Mouse (Mus musculus) forebrain, embryonic 15.5 days (tissue): Measurements from ENCODE around the gene Cyfip2. TPM values are rescaled to one million over a fixed set of nuclear protein-coding genes. Genes with fewer than 3 reads are reported as not detected.

ENCODE experiments used
- ATAC-seq: fragments of 200-750 bp; cut with Nextera tagmentation; replicated peaks from 2 replicates; pipeline ENCODE4 v1.8.0; 2017; ENCODE audit warnings: mild to moderate bottlenecking, moderate TSS enrichment, moderate library complexity
- H3K27ac ChIP-seq: fragments of 300-500 bp; sonication (generic); replicated peaks from 2 replicates; pipeline ENCODE4 v1.5.1; 2015; ENCODE audit warnings: mild to moderate bottlenecking, inconsistent platforms
- H3K27me3 ChIP-seq: fragments of 300-500 bp; sonication (generic); 2 replicates; pipeline ENCODE4 v1.6.1; 2015; ENCODE audit warnings: inconsistent platforms
- H3K36me3 ChIP-seq: fragments of 300-500 bp; sonication (generic); 2 replicates; pipeline ENCODE4 v1.6.1; 2015; ENCODE audit warnings: mild to moderate bottlenecking, inconsistent platforms
- H3K4me1 ChIP-seq: fragments of 300-500 bp; sonication (generic); 2 replicates; pipeline ENCODE4 v1.6.1; 2015; ENCODE audit warnings: inconsistent platforms
- H3K4me2 ChIP-seq: fragments of 300-500 bp; sonication (generic); replicated peaks from 2 replicates; pipeline ENCODE4 v1.6.1; 2015; ENCODE audit warnings: mild to moderate bottlenecking, inconsistent platforms
- H3K4me3 ChIP-seq: fragments of 300-500 bp; sonication (generic); 2 replicates; pipeline ENCODE4 v1.5.1; 2015; ENCODE audit warnings: mild to moderate bottlenecking, inconsistent platforms
- H3K9ac ChIP-seq: fragments of 300-500 bp; sonication (generic); replicated peaks from 2 replicates; pipeline ENCODE4 v1.6.1; 2015; ENCODE audit warnings: mild to moderate bottlenecking, inconsistent platforms
- H3K9me3 ChIP-seq: fragments of 300-500 bp; sonication (generic); 2 replicates; pipeline ENCODE4 v1.6.1; 2016; ENCODE audit warnings: inconsistent platforms
- WGBS: fragments of 180-500 bp; shearing (Covaris S2); methylation state at CpG from one replicate; pipeline ENCODE4 v1.1.7; 2015; ENCODE audit warnings: mixed read lengths; 5-methylcytosine and 5-hydroxymethylcytosine counted together
- polyA plus RNA-seq: library from polyadenylated mRNA; unstranded; fragments of >200 nt; fragmentation: Nextera tagmentation; extraction: Ambion mirVana; gene quantifications from 2 replicates; pipeline ENCODE4 v1.2.1, GENCODE M21; 2015

Cyfip2 gene
- polyA plus RNA-seq, 1 experiment from 2014 or later, result 74.8 TPM

GRCm38 (mm10) chr11:46288091-46288490, 24.6 kb downstream of the Cyfip2 start:
- no peak overlapping the region for H3K27ac ChIP-seq
- WGBS, result 87% methylated on average over 5 of the region's 5 CpGs
- peaks cover 59% of the 10 kb centered on the region for H3K36me3 ChIP-seq
- no peak for ATAC-seq
- H3K4me2 ChIP-seq, result no peak overlapping the region
- no peak overlapping the region for H3K4me3 ChIP-seq
- no peak overlapping the region for H3K9ac ChIP-seq
- H3K4me1 ChIP-seq, result peaks cover 12% of the 10 kb centered on the region; the same call in 1 of the 2 replicates
- H3K27me3 ChIP-seq, result no peaks in the 10 kb centered on the region
- no peaks in the 10 kb centered on the region for H3K9me3 ChIP-seq

- no peak overlapping the region for H3K4me2 ChIP-seq
- peaks cover 12% of the 10 kb centered on the region; the same call in 1 of the 2 replicates for H3K4me1 ChIP-seq
- no peak for ATAC-seq
- H3K4me3 ChIP-seq, result no peak overlapping the region
- H3K9ac ChIP-seq, result no peak overlapping the region
- no peak overlapping the region for H3K27ac ChIP-seq
- no peaks in the 10 kb centered on the region for H3K9me3 ChIP-seq
- no peaks in the 10 kb centered on the region for H3K27me3 ChIP-seq
- H3K36me3 ChIP-seq, result peaks cover 71% of the 10 kb centered on the region
- 35% methylated on average over 6 of the region's 6 CpGs for WGBS
Measured at GRCm38 (mm10) chr11:46286803-46287202, 25.9 kb downstream of the Cyfip2 start.

GRCm38 (mm10) chr11:46283800-46284199, 28.9 kb downstream of the Cyfip2 start:
- Histone ChIP-seq H3K27me3 (no peaks in the 10 kb centered on the region), H3K4me3 (no peak overlapping the region), H3K4me2 (no peak overlapping the region), H3K9ac (no peak overlapping the region), H3K9me3 (no peaks in the 10 kb centered on the region), H3K27ac (no peak overlapping the region), H3K36me3 (peaks cover 76% of the 10 kb centered on the region), H3K4me1 (0 out of 2 replicates have a peak, but pooled peaks cover 5% of the 10 kb centered on the region)
- 95% methylated on average over 6 of the region's 6 CpGs for WGBS
- no peak for ATAC-seq

- Histone ChIP-seq H3K4me1 (0 out of 2 replicates have a peak, but pooled peaks cover 5% of the 10 kb centered on the region), H3K27me3 (no peaks in the 10 kb centered on the region), H3K9me3 (no peaks in the 10 kb centered on the region), H3K4me2 (no peak overlapping the region), H3K36me3 (peaks cover 77% of the 10 kb centered on the region), H3K27ac (no peak overlapping the region), H3K4me3 (no peak overlapping the region), H3K9ac (no peak overlapping the region)
- no peak for ATAC-seq
- 94% methylated on average over 5 of the region's 5 CpGs for WGBS
Measured at GRCm38 (mm10) chr11:46282612-46283011, 30.0 kb downstream of the Cyfip2 start.

GRCm38 (mm10) chr11:46278709-46279108, 34.0 kb downstream of the Cyfip2 start:
- no peaks in the 10 kb centered on the region for H3K4me1 ChIP-seq
- H3K4me3 ChIP-seq, result no peak overlapping the region
- no peak overlapping the region for H3K9ac ChIP-seq
- no peak overlapping the region for H3K27ac ChIP-seq
- 95% methylated on average over 12 of the region's 12 CpGs for WGBS
- H3K9me3 ChIP-seq, result no peaks in the 10 kb centered on the region
- ATAC-seq, result no peak
- H3K27me3 ChIP-seq, result no peaks in the 10 kb centered on the region
- H3K4me2 ChIP-seq, result no peak overlapping the region
- peaks cover 86% of the 10 kb centered on the region for H3K36me3 ChIP-seq

- H3K4me3 ChIP-seq, result no peak overlapping the region
- 82% methylated on average over 5 of the region's 5 CpGs for WGBS
- H3K36me3 ChIP-seq, result peaks cover 85% of the 10 kb centered on the region
- no peak overlapping the region for H3K4me2 ChIP-seq
- H3K27me3 ChIP-seq, result no peaks in the 10 kb centered on the region
- no peak overlapping the region for H3K27ac ChIP-seq
- H3K9me3 ChIP-seq, result no peaks in the 10 kb centered on the region
- no peak overlapping the region for H3K9ac ChIP-seq
- ATAC-seq, result no peak
- H3K4me1 ChIP-seq, result no peaks in the 10 kb centered on the region
Measured at GRCm38 (mm10) chr11:46278140-46278539, 34.5 kb downstream of the Cyfip2 start.

GRCm38 (mm10) chr11:46276778-46277177, 35.9 kb downstream of the Cyfip2 start:
- Histone ChIP-seq H3K36me3 (peaks cover 85% of the 10 kb centered on the region), H3K9ac (no peak overlapping the region), H3K4me2 (no peak overlapping the region), H3K27ac (no peak overlapping the region), H3K27me3 (no peaks in the 10 kb centered on the region), H3K4me3 (no peak overlapping the region), H3K4me1 (no peaks in the 10 kb centered on the region), H3K9me3 (no peaks in the 10 kb centered on the region)
- WGBS, result 46% methylated on average over 5 of the region's 5 CpGs
- no peak for ATAC-seq

- no peak overlapping the region for H3K4me3 ChIP-seq
- no peak for ATAC-seq
- no peaks in the 10 kb centered on the region for H3K27me3 ChIP-seq
- WGBS, result 92% methylated on average over 8 of the region's 8 CpGs
- no peak overlapping the region for H3K9ac ChIP-seq
- H3K9me3 ChIP-seq, result no peaks in the 10 kb centered on the region
- no peak overlapping the region for H3K27ac ChIP-seq
- H3K4me2 ChIP-seq, result no peak overlapping the region
- H3K36me3 ChIP-seq, result peaks cover 85% of the 10 kb centered on the region
- no peaks in the 10 kb centered on the region for H3K4me1 ChIP-seq
Measured at GRCm38 (mm10) chr11:46276168-46276567, 36.5 kb downstream of the Cyfip2 start.

- 13% methylated on average over 6 of the region's 6 CpGs for WGBS
- Histone ChIP-seq H3K9me3 (no peaks in the 10 kb centered on the region), H3K4me1 (no peaks in the 10 kb centered on the region), H3K27ac (no peak overlapping the region), H3K36me3 (peaks cover 83% of the 10 kb centered on the region), H3K4me2 (no peak overlapping the region), H3K4me3 (no peak overlapping the region), H3K9ac (no peak overlapping the region), H3K27me3 (no peaks in the 10 kb centered on the region)
- peak; percentile 85 for ATAC-seq
Measured at GRCm38 (mm10) chr11:46275302-46275701, 37.4 kb downstream of the Cyfip2 start.

- H3K27ac ChIP-seq, result no peak overlapping the region
- 96% methylated on average over 3 of the region's 3 CpGs for WGBS
- peaks cover 83% of the 10 kb centered on the region for H3K36me3 ChIP-seq
- H3K4me1 ChIP-seq, result no peaks in the 10 kb centered on the region
- ATAC-seq, result no peak
- H3K9ac ChIP-seq, result no peak overlapping the region
- H3K27me3 ChIP-seq, result no peaks in the 10 kb centered on the region
- H3K4me2 ChIP-seq, result no peak overlapping the region
- no peaks in the 10 kb centered on the region for H3K9me3 ChIP-seq
- H3K4me3 ChIP-seq, result no peak overlapping the region
Measured at GRCm38 (mm10) chr11:46273969-46274368, 38.7 kb downstream of the Cyfip2 start.

- Histone ChIP-seq H3K27ac (no peak overlapping the region), H3K36me3 (peaks cover 78% of the 10 kb centered on the region), H3K4me2 (no peak overlapping the region), H3K4me3 (no peak overlapping the region), H3K9me3 (no peaks in the 10 kb centered on the region), H3K4me1 (no peaks in the 10 kb centered on the region), H3K9ac (no peak overlapping the region), H3K27me3 (no peaks in the 10 kb centered on the region)
- ATAC-seq, result no peak
- WGBS, result 83% methylated on average over 8 of the region's 8 CpGs
Measured at GRCm38 (mm10) chr11:46272058-46272681, 40.5 kb downstream of the Cyfip2 start.

GRCm38 (mm10) chr11:46269893-46270292, 42.8 kb downstream of the Cyfip2 start:
- Histone ChIP-seq H3K36me3 (peaks cover 84% of the 10 kb centered on the region), H3K27me3 (no peaks in the 10 kb centered on the region), H3K4me1 (no peaks in the 10 kb centered on the region), H3K9ac (no peak overlapping the region), H3K9me3 (no peaks in the 10 kb centered on the region), H3K4me2 (no peak overlapping the region), H3K27ac (no peak overlapping the region), H3K4me3 (no peak overlapping the region)
- no peak for ATAC-seq
- WGBS, result 59% methylated on average over 3 of the region's 3 CpGs

- 85% methylated on average over 9 of the region's 9 CpGs for WGBS
- ATAC-seq, result peak; percentile 41; the same call in 1 of the 2 replicates
- Histone ChIP-seq H3K9me3 (no peaks in the 10 kb centered on the region), H3K27me3 (no peaks in the 10 kb centered on the region), H3K4me1 (no peaks in the 10 kb centered on the region), H3K36me3 (peaks cover 84% of the 10 kb centered on the region), H3K4me2 (no peak overlapping the region), H3K9ac (no peak overlapping the region), H3K4me3 (no peak overlapping the region), H3K27ac (no peak overlapping the region)
Measured at GRCm38 (mm10) chr11:46269391-46269790, 43.3 kb downstream of the Cyfip2 start.
